Mouse (Mus musculus) kidney, embryonic 15.5 days (tissue): ENCODE results near the gene Ubn1. TPM values are rescaled to one million over a fixed set of nuclear protein-coding genes. Genes with fewer than 3 reads are reported as not detected.

Experiments used
- ATAC-seq: fragments of 200-750 bp; cut with Nextera tagmentation; replicated peaks from 2 replicates; pipeline ENCODE4 v1.8.0; 2017; ENCODE audit warnings: moderate TSS enrichment; ENCODE audit not compliant: low FRiP score
- H3K27ac ChIP-seq: fragments of 300-500 bp; sonication (generic); 2 replicates; pipeline ENCODE4 v1.5.1; 2015; ENCODE audit warnings: mild to moderate bottlenecking, inconsistent platforms
- H3K27me3 ChIP-seq: fragments of 300-500 bp; sonication (generic); 2 replicates; pipeline ENCODE4 v1.6.1; 2015; ENCODE audit warnings: inconsistent platforms
- H3K36me3 ChIP-seq: fragments of 300-500 bp; sonication (generic); 2 replicates; pipeline ENCODE4 v1.6.1; 2015; ENCODE audit warnings: inconsistent platforms
- H3K4me1 ChIP-seq: fragments of 300-500 bp; sonication (generic); 2 replicates; pipeline ENCODE4 v1.6.1; 2015; ENCODE audit warnings: inconsistent platforms
- H3K4me2 ChIP-seq: fragments of 300-500 bp; sonication (generic); 2 replicates; pipeline ENCODE4 v1.6.1; 2015; ENCODE audit warnings: moderate library complexity, mild to moderate bottlenecking, inconsistent platforms
- H3K4me3 ChIP-seq: fragments of 300-500 bp; sonication (generic); replicated peaks from 2 replicates; pipeline ENCODE4 v1.5.1; 2015; ENCODE audit warnings: mild to moderate bottlenecking, inconsistent platforms
- H3K9ac ChIP-seq: fragments of 300-500 bp; sonication (generic); 2 replicates; pipeline ENCODE4 v1.6.1; 2015; ENCODE audit warnings: mild to moderate bottlenecking, inconsistent platforms
- H3K9me3 ChIP-seq: fragments of 300-500 bp; sonication (generic); replicated peaks from 2 replicates; pipeline ENCODE4 v1.6.1; 2016; ENCODE audit warnings: inconsistent platforms
- WGBS: fragments of 180-500 bp; shearing (Covaris S2); methylation state at CpG from one replicate; pipeline ENCODE4 v1.1.7; 2015; ENCODE audit warnings: mixed read lengths; 5-methylcytosine and 5-hydroxymethylcytosine counted together
- polyA plus RNA-seq: library from polyadenylated mRNA; unstranded; fragments of >200 nt; fragmentation: Nextera tagmentation; extraction: Ambion mirVana; gene quantifications from 2 replicates; pipeline ENCODE4 v1.2.1, GENCODE M21; 2015

Ubn1 gene
- polyA plus RNA-seq, 1 experiment from 2014 or later: 19.9 TPM

GRCm38 (mm10) chr16:5086179-5086578, 36.3 kb downstream of the Ubn1 start:
- no peak for ATAC-seq
- Histone ChIP-seq H3K9me3 (no peaks in the 10 kb centered on the region), H3K27me3 (no peaks in the 10 kb centered on the region), H3K27ac (no peak overlapping the region), H3K4me1 (no peaks in the 10 kb centered on the region), H3K9ac (no peak overlapping the region), H3K36me3 (peaks cover 81% of the 10 kb centered on the region), H3K4me3 (no peak overlapping the region), H3K4me2 (no peak overlapping the region)
- WGBS: 93% methylated on average over 2 of the region's 2 CpGs

- H3K36me3 ChIP-seq: peaks cover 54% of the 10 kb centered on the region
- no peaks in the 10 kb centered on the region for H3K4me1 ChIP-seq
- 53% methylated on average over 10 of the region's 10 CpGs for WGBS
- H3K27me3 ChIP-seq: no peaks in the 10 kb centered on the region
- H3K4me2 ChIP-seq: no peak overlapping the region
- H3K9me3 ChIP-seq: no peaks in the 10 kb centered on the region
- H3K27ac ChIP-seq: no peak overlapping the region
- no peak for ATAC-seq
- H3K4me3 ChIP-seq: no peak overlapping the region
- H3K9ac ChIP-seq: no peak overlapping the region
Measured at GRCm38 (mm10) chr16:5089021-5089420, 39.2 kb downstream of the Ubn1 start.

GRCm38 (mm10) chr16:5093285-5093684, 43.4 kb downstream of the Ubn1 start:
- Histone ChIP-seq H3K4me2 (no peak overlapping the region), H3K4me3 (no peak overlapping the region), H3K27me3 (no peaks in the 10 kb centered on the region), H3K9me3 (no peaks in the 10 kb centered on the region), H3K9ac (no peak overlapping the region), H3K27ac (no peak overlapping the region), H3K4me1 (0 out of 2 replicates have a peak, but pooled peaks cover 2% of the 10 kb centered on the region), H3K36me3 (peaks cover 11% of the 10 kb centered on the region)
- WGBS: 77% methylated on average over 5 of the region's 5 CpGs
- ATAC-seq: no peak

DNA sequence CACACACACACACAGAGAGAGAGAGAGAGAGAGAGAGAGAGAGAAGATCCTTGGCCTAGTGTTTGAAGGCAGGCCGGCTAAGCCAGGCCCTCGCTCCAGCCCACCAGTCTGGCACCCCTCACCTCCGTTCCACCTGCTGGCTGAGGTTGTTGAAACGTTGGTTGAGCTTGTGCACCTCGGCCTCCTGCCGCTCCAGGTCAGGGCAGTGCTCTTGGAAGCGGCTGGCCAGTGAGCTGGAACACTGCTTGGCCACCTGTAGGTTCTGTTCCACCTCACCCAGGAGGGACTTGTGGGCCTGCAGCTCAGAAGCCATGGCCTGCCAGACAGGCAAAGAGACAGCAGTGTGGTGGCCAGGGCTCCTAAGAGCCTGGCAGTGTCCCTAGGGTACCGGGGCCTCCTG, 46.6 kb downstream of the Ubn1 start:
- no peak overlapping the region for H3K9ac ChIP-seq
- H3K4me3 ChIP-seq: no peak overlapping the region
- no peak overlapping the region for H3K4me2 ChIP-seq
- no peak for ATAC-seq
- no peaks in the 10 kb centered on the region for H3K27me3 ChIP-seq
- 0 out of 2 replicates have a peak, but pooled peaks cover 2% of the 10 kb centered on the region for H3K4me1 ChIP-seq
- H3K36me3 ChIP-seq: no peaks in the 10 kb centered on the region
- no peaks in the 10 kb centered on the region for H3K9me3 ChIP-seq
- 65% methylated on average over 8 of the region's 8 CpGs for WGBS
- H3K27ac ChIP-seq: no peak overlapping the region

DNA sequence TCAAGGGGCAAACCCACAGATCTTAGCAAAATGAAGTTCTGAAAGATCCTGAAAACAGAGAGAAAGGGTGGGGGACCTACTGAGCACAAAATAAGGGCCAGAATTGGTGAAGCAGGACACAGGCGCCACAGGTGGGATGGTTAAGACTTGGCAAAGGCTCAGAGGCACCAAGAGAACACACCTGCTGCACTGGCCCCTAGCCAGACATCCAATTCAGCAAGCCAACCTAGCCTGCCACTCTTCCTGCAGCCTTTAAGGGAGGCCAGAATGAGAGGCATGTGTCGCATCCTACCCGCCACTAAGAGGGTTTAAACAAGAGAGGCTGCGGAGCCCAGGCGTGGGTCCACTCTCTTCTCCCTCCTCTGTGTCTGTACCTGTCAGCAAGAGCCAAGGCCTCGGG, 51.1 kb downstream of the Ubn1 start:
- no peaks in the 10 kb centered on the region for H3K4me1 ChIP-seq
- 78% methylated on average over 6 of the region's 6 CpGs for WGBS
- no peak overlapping the region for H3K4me2 ChIP-seq
- no peak for ATAC-seq
- no peak overlapping the region for H3K4me3 ChIP-seq
- H3K27ac ChIP-seq: no peak overlapping the region
- no peak overlapping the region for H3K9ac ChIP-seq
- no peaks in the 10 kb centered on the region for H3K9me3 ChIP-seq
- H3K36me3 ChIP-seq: no peaks in the 10 kb centered on the region
- no peaks in the 10 kb centered on the region for H3K27me3 ChIP-seq

DNA sequence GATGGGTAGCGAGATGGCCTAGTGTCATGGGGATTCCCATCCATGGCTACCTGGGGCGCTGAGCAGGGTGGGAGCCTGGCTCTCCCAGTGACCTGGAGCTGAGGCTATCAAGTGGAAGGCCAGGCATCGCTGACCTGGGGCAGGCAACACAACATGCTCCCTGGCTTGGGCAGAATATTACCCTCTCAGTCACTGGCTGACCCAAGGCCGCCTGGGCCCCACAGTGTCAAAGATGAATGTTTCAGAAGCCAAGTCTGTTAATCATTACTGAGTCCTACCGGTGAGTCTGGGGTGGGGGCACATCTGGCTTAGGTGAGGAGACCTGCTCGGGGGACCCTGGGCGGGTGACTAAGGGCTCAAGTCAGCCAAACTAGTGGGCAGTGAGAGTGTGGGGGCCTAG, 60.0 kb downstream of the Ubn1 start:
- peak; percentile 87 for ATAC-seq
- H3K4me3 ChIP-seq: no peak overlapping the region
- H3K4me2 ChIP-seq: no peak overlapping the region

DNA sequence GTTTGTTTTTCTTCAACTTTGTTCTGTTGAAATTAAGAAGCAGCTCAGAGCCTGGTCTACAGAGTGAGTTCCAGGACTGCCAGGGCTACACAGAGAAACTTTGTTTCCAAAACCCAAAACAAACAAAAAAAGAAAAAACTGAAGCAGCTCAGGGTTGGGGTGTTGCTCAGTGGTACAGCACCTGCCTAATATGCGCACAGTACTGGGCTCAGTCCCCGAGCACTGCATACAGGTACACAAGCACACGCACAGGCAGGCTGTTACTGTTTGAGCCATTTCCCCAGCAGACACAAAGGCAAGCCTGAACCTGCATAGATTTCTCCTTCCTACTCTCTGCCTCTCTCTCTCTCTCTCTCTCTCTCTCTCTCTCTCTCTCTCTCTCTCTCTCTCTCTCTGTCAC, 61.2 kb downstream of the Ubn1 start:
- H3K9ac ChIP-seq: no peak overlapping the region
- no peak overlapping the region for H3K4me2 ChIP-seq
- H3K4me1 ChIP-seq: peaks cover 16% of the 10 kb centered on the region; the same call in 1 of the 2 replicates
- H3K36me3 ChIP-seq: no peaks in the 10 kb centered on the region
- H3K27ac ChIP-seq: no peak overlapping the region
- WGBS: 85% methylated on average over 3 of the region's 3 CpGs
- H3K27me3 ChIP-seq: no peaks in the 10 kb centered on the region
- H3K4me3 ChIP-seq: no peak overlapping the region
- no peak for ATAC-seq
- H3K9me3 ChIP-seq: no peaks in the 10 kb centered on the region

More for the DNA sequence above, 60.0 kb downstream of the Ubn1 start:
- WGBS: 70% methylated on average over 7 of the region's 7 CpGs
- Histone ChIP-seq H3K9ac (no peak overlapping the region), H3K27me3 (no peaks in the 10 kb centered on the region), H3K27ac (no peak overlapping the region), H3K36me3 (no peaks in the 10 kb centered on the region), H3K9me3 (no peaks in the 10 kb centered on the region), H3K4me1 (peaks cover 16% of the 10 kb centered on the region; the same call in 1 of the 2 replicates)

- Histone ChIP-seq H3K36me3 (no peaks in the 10 kb centered on the region), H3K4me3 (no peak overlapping the region), H3K9ac (no peak overlapping the region), H3K27ac (no peak overlapping the region), H3K4me1 (peaks cover 16% of the 10 kb centered on the region; the same call in 1 of the 2 replicates), H3K4me2 (no peak overlapping the region), H3K9me3 (no peaks in the 10 kb centered on the region), H3K27me3 (no peaks in the 10 kb centered on the region)
- WGBS: 78% methylated on average over 4 of the region's 4 CpGs
- ATAC-seq: no peak
Measured at GRCm38 (mm10) chr16:5113002-5113550, 63.2 kb downstream of the Ubn1 start.

DNA sequence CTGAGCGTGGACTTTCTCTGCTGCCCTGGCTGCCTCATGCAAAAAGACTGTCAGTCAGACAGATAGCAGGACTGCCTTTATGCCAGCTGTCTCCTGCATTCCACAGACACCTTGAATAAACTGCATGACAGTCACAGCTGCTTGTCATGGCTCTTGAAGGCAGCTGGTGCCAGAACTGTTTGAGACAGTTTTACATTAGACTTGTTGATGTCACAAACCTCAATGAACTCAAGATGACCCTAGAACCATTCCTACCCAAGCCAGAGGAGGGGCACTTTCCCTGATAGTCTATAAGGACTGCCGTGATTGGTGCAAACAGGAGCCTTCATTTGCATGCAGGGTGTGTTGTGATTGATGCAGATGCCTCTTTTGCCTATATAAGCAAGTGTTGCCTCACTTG, 63.7 kb downstream of the Ubn1 start:
- WGBS: 79% methylated on average over 2 of the region's 2 CpGs
- H3K9ac ChIP-seq: no peak overlapping the region
- no peak overlapping the region for H3K4me2 ChIP-seq
- H3K27ac ChIP-seq: no peak overlapping the region
- H3K27me3 ChIP-seq: no peaks in the 10 kb centered on the region
- H3K4me3 ChIP-seq: no peak overlapping the region
- no peaks in the 10 kb centered on the region for H3K36me3 ChIP-seq
- no peak for ATAC-seq
- H3K9me3 ChIP-seq: no peaks in the 10 kb centered on the region
- peaks cover 16% of the 10 kb centered on the region; the same call in 1 of the 2 replicates for H3K4me1 ChIP-seq

DNA sequence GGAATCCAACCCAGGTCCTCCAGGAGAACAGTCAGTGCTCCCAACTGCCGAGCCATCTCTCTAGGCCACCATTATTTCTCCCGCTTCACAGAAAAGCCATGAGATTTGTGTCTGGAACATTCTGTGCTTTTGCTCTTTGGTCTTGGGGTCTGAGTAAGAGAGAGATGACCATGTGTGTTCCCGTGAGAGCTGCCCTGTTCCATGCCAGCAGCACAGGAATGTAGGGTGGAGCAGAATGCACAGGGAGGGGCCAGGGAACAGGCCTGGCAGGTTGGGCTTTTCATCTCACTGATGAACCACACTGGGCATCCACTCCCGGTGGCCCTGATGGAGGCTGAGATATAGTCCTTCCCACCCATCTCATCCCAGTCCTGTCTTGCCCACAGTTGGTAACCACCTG, 69.5 kb downstream of the Ubn1 start:
- WGBS: 72% methylated on average over 4 of the region's 4 CpGs
- H3K36me3 ChIP-seq: no peaks in the 10 kb centered on the region
- ATAC-seq: no peak; the same call in 1 of the 2 replicates

DNA sequence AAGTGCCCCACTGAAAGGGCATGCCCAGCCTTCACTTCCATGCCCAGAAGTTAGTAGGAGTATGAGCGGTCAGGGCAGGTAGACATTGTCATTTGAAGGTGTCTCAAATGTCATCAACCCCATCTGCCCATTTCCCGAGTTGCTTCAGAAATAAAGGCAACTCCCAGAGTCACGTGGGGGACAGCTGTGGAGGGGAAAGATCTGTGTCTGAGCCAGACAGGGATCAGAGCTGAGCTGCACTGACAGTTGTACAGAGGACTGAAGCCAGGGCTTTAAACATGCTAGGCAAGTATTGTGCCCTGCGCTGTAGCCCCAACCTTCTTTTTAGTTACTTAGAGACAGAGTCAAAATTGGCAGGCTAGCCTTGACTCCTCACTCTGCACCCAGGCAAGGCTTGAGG, 70.0 kb downstream of the Ubn1 start:
- H3K9me3 ChIP-seq: no peaks in the 10 kb centered on the region
- no peak overlapping the region for H3K9ac ChIP-seq
- H3K4me3 ChIP-seq: no peak overlapping the region
- no peak overlapping the region for H3K27ac ChIP-seq
- H3K4me1 ChIP-seq: no peaks in the 10 kb centered on the region
- H3K27me3 ChIP-seq: peaks cover 17% of the 10 kb centered on the region
- H3K36me3 ChIP-seq: no peaks in the 10 kb centered on the region
- ATAC-seq: no peak
- WGBS: 74% methylated on average over 4 of the region's 4 CpGs
- no peak overlapping the region for H3K4me2 ChIP-seq

More for the DNA sequence above, 69.5 kb downstream of the Ubn1 start:
- no peaks in the 10 kb centered on the region for H3K9me3 ChIP-seq
- no peak overlapping the region for H3K4me2 ChIP-seq
- no peak overlapping the region for H3K9ac ChIP-seq
- H3K27me3 ChIP-seq: peaks cover 17% of the 10 kb centered on the region
- no peak overlapping the region for H3K4me3 ChIP-seq
- no peaks in the 10 kb centered on the region for H3K4me1 ChIP-seq
- H3K27ac ChIP-seq: no peak overlapping the region

DNA sequence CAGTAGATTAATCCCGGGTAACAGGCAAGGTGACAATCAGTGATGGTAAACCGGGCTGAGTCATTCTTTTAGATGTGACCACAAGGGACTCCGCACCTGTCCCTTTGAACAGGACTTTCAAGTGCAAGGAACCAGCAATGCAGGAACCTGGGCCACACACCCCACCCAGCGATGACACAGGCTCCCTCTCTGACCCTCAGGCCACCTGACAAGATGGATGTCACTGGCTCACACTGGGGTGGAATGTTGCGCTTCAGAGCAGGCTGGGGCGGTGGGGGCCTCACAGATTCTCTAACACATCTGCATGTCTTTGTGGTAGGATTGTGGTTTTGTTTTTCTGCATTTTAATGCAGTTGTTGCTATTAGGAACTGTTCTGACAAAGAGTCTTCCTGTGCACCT, 73.6 kb downstream of the Ubn1 start:
- ATAC-seq: no peak
- Histone ChIP-seq H3K9ac (no peak overlapping the region), H3K4me1 (no peaks in the 10 kb centered on the region), H3K36me3 (no peaks in the 10 kb centered on the region), H3K27ac (no peak overlapping the region), H3K4me3 (no peak overlapping the region), H3K27me3 (peaks cover 17% of the 10 kb centered on the region), H3K4me2 (no peak overlapping the region), H3K9me3 (no peaks in the 10 kb centered on the region)
- 59% methylated on average over 6 of the region's 6 CpGs for WGBS

DNA sequence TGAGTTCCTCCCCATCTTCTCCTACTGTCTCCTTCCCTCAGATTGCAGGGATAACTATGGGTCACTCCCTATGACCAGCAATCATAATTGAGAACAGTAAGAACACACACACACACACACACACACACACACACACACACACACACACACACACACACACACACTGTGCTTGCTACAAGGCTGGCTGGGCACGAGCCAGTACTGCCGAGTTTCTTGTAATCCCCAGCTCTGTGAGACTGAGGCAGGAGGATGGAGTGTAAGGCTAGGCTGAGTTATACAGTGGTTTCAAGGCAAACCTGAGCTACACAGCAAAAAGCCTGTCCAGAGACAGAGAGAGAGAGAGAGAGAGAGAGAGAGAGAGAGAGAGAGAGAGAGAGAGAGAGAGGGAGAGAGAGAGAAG, 80.3 kb downstream of the Ubn1 start:
- H3K4me2 ChIP-seq: no peak overlapping the region

More for the DNA sequence above, 80.3 kb downstream of the Ubn1 start:
- Histone ChIP-seq H3K9me3 (no peaks in the 10 kb centered on the region), H3K4me1 (peaks cover 22% of the 10 kb centered on the region), H3K27ac (no peak overlapping the region), H3K4me3 (no peak overlapping the region), H3K36me3 (no peaks in the 10 kb centered on the region), H3K27me3 (peaks cover 60% of the 10 kb centered on the region), H3K9ac (no peak overlapping the region)
- no peak for ATAC-seq
- WGBS: 38% methylated on average over 2 of the region's 2 CpGs
